Mouse (Mus musculus) 416B (cell line): Measurements from ENCODE around the gene Dcx.
A peak's percentile ranks its signal among the peaks of the same experiment; 100 is the strongest.

Experiments used
- DNase-seq: peaks from one replicate; pipeline ENCODE4 v3.0.0; 2011; ENCODE audit warnings: low read depth

Dcx gene

DNA sequence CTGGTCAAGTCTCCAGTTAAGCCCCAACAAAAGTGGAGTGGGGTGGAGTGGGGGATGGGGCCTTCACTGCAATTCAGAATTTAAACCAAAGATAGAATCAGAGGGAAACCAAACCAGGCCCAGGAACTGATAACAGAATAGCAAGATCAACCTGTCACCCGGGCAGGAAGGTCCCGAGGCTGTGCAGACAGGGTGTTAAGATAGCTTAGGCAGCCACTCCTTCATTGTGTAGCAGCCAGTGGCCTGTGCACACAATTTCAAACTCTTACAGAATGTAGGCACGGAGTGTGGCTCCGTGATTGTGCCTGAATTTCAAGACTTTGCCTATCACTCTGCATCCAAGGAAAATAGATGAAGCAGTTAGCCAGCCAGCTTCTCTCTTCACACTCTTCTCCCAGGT lies 106.6 kb downstream of the Dcx start:
- DNase-seq: peak; percentile 0

GRCm38 (mm10) chrX:143818961-143819360 lies 114.2 kb downstream of the Dcx start:
- DNase-seq: peak; percentile 0

GRCm38 (mm10) chrX:143815948-143816347 lies 117.2 kb downstream of the Dcx start:
- DNase-seq: no peak
